Mouse (Mus musculus) layer of hippocampus, adult 8-10 months (tissue): ENCODE data around the gene Cdc42bpa. TPM values are rescaled to one million over a fixed set of nuclear protein-coding genes. Genes with fewer than 3 reads are reported as not detected.

ENCODE experiments used
- DNase-seq, 2 experiments: peaks; one replicate each; pipeline ENCODE4 v3.0.0; 2022; ENCODE audit warnings: low spot score in 2 of 2
- total RNA-seq, 4 experiments: library from RNA; stranded (reverse); gene quantifications; 2 replicates each; pipeline ENCODE4 v1.2.4; 2022

Cdc42bpa gene
- total RNA-seq, 4 experiments from 2014 or later: 204 to 259 (median 236) TPM

GRCm38 (mm10) chr1:180191112-180191511 lies 230.8 kb downstream of the Cdc42bpa start:
- no peak for DNase-seq

GRCm38 (mm10) chr1:180191651-180192220 lies 231.5 kb downstream of the Cdc42bpa start:
- no peak for DNase-seq

GRCm38 (mm10) chr1:180192866-180193265 lies 232.6 kb downstream of the Cdc42bpa start:
- no peak for DNase-seq

- no peak for DNase-seq
These were observed 233.2 kb downstream of the Cdc42bpa start for GRCm38 (mm10) chr1:180193391-180193935.

GRCm38 (mm10) chr1:180194048-180194447 lies 233.8 kb downstream of the Cdc42bpa start:
- DNase-seq: no peak

- no peak for DNase-seq
These were observed 234.7 kb downstream of the Cdc42bpa start for GRCm38 (mm10) chr1:180194781-180195471.

GRCm38 (mm10) chr1:180195703-180196381 lies 235.6 kb downstream of the Cdc42bpa start:
- DNase-seq: peak; percentile 98 to 99

- DNase-seq: no peak
These were observed 236.2 kb downstream of the Cdc42bpa start for GRCm38 (mm10) chr1:180196508-180196907.

GRCm38 (mm10) chr1:180197956-180198355 lies 237.7 kb downstream of the Cdc42bpa start:
- no peak for DNase-seq

- no peak for DNase-seq
These were observed 238.9 kb downstream of the Cdc42bpa start, which contains the start of gene Coq8a for GRCm38 (mm10) chr1:180198959-180199714. TSS of gene Coq8a (minus strand) at chr1:180199602.

GRCm38 (mm10) chr1:180199715-180200050 lies 239.4 kb downstream of the Cdc42bpa start:
- DNase-seq: no peak

GRCm38 (mm10) chr1:180200722-180201121 lies 240.4 kb downstream of the Cdc42bpa start:
- no peak for DNase-seq

GRCm38 (mm10) chr1:180208370-180208769 lies 248.1 kb downstream of the Cdc42bpa start:
- no peak for DNase-seq

GRCm38 (mm10) chr1:180210031-180210432 lies 249.8 kb downstream of the Cdc42bpa start:
- DNase-seq: no peak

GRCm38 (mm10) chr1:180210781-180211271 lies 250.6 kb downstream of the Cdc42bpa start:
- DNase-seq: no peak

- no peak for DNase-seq
These were observed 252.6 kb downstream of the Cdc42bpa start for GRCm38 (mm10) chr1:180212911-180213310.

- DNase-seq: peak; percentile 35 to 54
These were observed 254.8 kb downstream of the Cdc42bpa start for GRCm38 (mm10) chr1:180215044-180215443.
